Mouse (Mus musculus) limb, embryonic 13.5 days (tissue): ENCODE data around the gene Ubald2. TPM values are rescaled to one million over a fixed set of nuclear protein-coding genes. Genes with fewer than 3 reads are reported as not detected.
A peak's percentile ranks its signal among the peaks of the same experiment; 100 is the strongest.
"Not testable (repeated sequence)": the region's sequence is repeated elsewhere in the genome, so short reads cannot be mapped to it uniquely, and the experiment has no call there.

ENCODE experiments used
- ATAC-seq: fragments of 200-750 bp; cut with Nextera tagmentation; 2 replicates; pipeline ENCODE4 v1.8.0; 2017; ENCODE audit warnings: low read depth, moderate number of reproducible peaks, moderate TSS enrichment; ENCODE audit not compliant: low FRiP score
- H3K27ac ChIP-seq: fragments of 300-500 bp; sonication (generic); 2 replicates; pipeline ENCODE4 v1.5.1; 2015; ENCODE audit warnings: inconsistent platforms, mild to moderate bottlenecking, moderate library complexity
- H3K27me3 ChIP-seq: fragments of 300-500 bp; sonication (generic); 2 replicates; pipeline ENCODE4 v1.6.1; 2015; ENCODE audit warnings: mild to moderate bottlenecking, inconsistent platforms
- H3K36me3 ChIP-seq: fragments of 300-500 bp; sonication (generic); 2 replicates; pipeline ENCODE4 v1.6.1; 2015; ENCODE audit warnings: inconsistent platforms, mild to moderate bottlenecking, moderate library complexity
- H3K4me1 ChIP-seq: fragments of 300-500 bp; sonication (generic); 2 replicates; pipeline ENCODE4 v1.6.1; 2015; ENCODE audit warnings: inconsistent platforms
- H3K4me2 ChIP-seq: fragments of 300-500 bp; sonication (generic); replicated peaks from 2 replicates; pipeline ENCODE4 v1.6.1; 2015; ENCODE audit warnings: inconsistent platforms, mild to moderate bottlenecking, moderate library complexity
- H3K4me3 ChIP-seq: fragments of 300-500 bp; sonication (generic); 2 replicates; pipeline ENCODE4 v1.5.1; 2015; ENCODE audit warnings: moderate library complexity, mild to moderate bottlenecking, inconsistent platforms
- H3K9ac ChIP-seq: fragments of 300-500 bp; sonication (generic); 2 replicates; pipeline ENCODE4 v1.6.1; 2015; ENCODE audit warnings: mild to moderate bottlenecking, inconsistent platforms
- H3K9me3 ChIP-seq: fragments of 300-500 bp; sonication (generic); 2 replicates; pipeline ENCODE4 v1.6.1; 2016; ENCODE audit warnings: inconsistent platforms
- WGBS: fragments of 180-500 bp; shearing (Covaris S2); methylation state at CpG from one replicate; pipeline ENCODE4 v1.1.7; 2015; 5-methylcytosine and 5-hydroxymethylcytosine counted together
- polyA plus RNA-seq: library from polyadenylated mRNA; unstranded; fragments of >200 nt; fragmentation: Nextera tagmentation; extraction: Ambion mirVana; gene quantifications from 2 replicates; pipeline ENCODE4 v1.2.1, GENCODE M21; 2015

Ubald2 gene
- polyA plus RNA-seq, 1 experiment from 2014 or later = 28.2 TPM

DNA sequence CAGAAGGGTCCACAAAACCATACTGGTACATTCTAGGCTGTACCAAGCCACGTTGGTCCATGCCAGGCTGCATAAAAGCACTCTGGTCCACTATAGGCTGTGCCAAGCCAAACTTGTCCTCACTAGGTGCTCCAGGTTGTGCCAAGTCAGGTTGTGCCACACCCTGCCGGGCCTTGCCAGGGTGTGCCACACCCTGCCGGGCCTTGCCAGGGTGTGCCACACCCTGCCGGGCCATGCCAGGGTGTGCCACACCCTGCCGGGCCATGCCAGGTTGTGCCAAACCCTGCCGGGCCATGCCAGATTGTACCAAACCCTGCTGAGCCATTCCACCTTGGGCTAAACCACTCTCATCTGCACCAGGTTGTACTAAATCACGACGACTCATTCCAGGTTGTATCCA, 22.3 kb downstream of the Ubald2 start:
- Histone ChIP-seq H3K4me3 (no peak overlapping the region), H3K36me3 (no peaks in the 10 kb centered on the region), H3K4me1 (peaks cover 8% of the 10 kb centered on the region; the same call in 1 of the 2 replicates), H3K27me3 (no peaks in the 10 kb centered on the region), H3K9me3 (no peaks in the 10 kb centered on the region), H3K27ac (no peak overlapping the region), H3K9ac (no peak overlapping the region), H3K4me2 (no peak overlapping the region)
- ATAC-seq = no peak
- 82% methylated on average over 8 of the region's 8 CpGs for WGBS

DNA sequence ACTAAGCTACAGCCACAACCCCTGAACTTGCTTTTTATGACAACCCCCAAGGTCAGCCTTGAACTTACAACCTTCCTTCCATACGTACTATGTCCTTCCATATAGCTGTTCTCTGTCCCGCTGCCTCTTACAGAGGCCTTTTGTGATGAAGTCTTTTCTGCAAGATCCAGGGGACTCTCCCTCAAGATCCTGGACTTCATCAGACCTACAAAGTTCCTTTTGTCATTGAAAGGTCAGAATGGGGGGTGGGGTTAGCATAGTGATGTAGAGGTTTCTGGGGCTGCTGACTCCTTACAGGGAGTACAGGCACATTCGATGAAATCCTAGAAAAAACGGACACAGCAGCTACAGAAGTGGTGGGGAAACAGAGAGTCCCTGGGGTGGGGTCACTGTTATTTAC, 25.9 kb downstream of the Ubald2 start:
- Histone ChIP-seq H3K4me1 (peaks cover 4% of the 10 kb centered on the region; the same call in 1 of the 2 replicates), H3K4me2 (no peak overlapping the region), H3K9me3 (no peaks in the 10 kb centered on the region), H3K27me3 (no peaks in the 10 kb centered on the region), H3K36me3 (no peaks in the 10 kb centered on the region), H3K9ac (no peak overlapping the region), H3K27ac (no peak overlapping the region), H3K4me3 (no peak overlapping the region)
- WGBS = 63% methylated on average over 4 of the region's 4 CpGs
- ATAC-seq = no peak

DNA sequence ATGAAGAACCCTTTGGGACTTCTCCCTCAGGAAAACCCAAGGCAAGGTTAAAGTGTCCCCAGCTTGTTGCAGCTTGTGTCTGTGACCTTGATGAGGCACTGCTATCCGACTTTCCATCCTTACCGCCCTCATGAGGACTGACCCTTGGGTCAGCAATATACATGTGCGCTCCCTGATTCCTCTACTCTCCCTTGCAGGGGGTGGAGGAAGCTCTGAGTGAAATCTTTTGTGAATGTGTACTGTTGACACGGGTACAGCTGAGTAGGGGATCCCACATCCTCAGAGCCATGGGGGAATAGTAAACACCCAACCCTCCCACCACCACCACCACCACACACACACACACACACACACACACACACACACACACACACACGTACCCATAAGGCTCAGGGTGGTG, 29.4 kb downstream of the Ubald2 start:
- H3K4me1 ChIP-seq = peaks cover 3% of the 10 kb centered on the region; the same call in 1 of the 2 replicates
- H3K9me3 ChIP-seq = no peaks in the 10 kb centered on the region
- no peak overlapping the region for H3K27ac ChIP-seq
- no peak overlapping the region for H3K4me2 ChIP-seq
- no peak for ATAC-seq
- H3K4me3 ChIP-seq = no peak overlapping the region
- WGBS = 58% methylated on average over 5 of the region's 5 CpGs
- H3K9ac ChIP-seq = no peak overlapping the region
- no peaks in the 10 kb centered on the region for H3K27me3 ChIP-seq
- H3K36me3 ChIP-seq = no peaks in the 10 kb centered on the region

DNA sequence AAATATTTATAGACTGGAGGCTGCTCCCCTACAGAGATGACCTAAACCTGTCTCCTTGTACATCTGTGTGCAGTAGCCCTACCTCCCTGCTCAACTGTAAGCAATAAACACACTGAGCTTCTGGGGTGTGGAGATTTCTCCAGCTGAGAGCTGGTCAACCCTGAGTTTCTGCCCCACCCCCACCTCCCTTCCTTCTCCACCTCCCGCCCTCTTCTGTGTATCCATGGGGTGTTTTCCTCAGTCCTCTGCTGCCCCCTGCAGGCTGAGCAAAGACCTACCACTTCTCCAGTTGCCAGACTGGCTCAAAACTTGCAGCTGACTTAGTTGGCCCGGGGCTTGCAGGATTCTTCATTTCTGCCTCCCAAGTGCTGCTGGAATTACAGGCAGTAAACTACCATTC, 29.9 kb downstream of the Ubald2 start:
- Histone ChIP-seq H3K4me1 (peaks cover 3% of the 10 kb centered on the region; the same call in 1 of the 2 replicates), H3K9me3 (no peaks in the 10 kb centered on the region), H3K4me3 (no peak overlapping the region), H3K36me3 (no peaks in the 10 kb centered on the region), H3K4me2 (no peak overlapping the region), H3K27ac (no peak overlapping the region), H3K9ac (no peak overlapping the region), H3K27me3 (no peaks in the 10 kb centered on the region)
- peak; percentile 82 for ATAC-seq
- 2% methylated on average over 2 of the region's 2 CpGs for WGBS

DNA sequence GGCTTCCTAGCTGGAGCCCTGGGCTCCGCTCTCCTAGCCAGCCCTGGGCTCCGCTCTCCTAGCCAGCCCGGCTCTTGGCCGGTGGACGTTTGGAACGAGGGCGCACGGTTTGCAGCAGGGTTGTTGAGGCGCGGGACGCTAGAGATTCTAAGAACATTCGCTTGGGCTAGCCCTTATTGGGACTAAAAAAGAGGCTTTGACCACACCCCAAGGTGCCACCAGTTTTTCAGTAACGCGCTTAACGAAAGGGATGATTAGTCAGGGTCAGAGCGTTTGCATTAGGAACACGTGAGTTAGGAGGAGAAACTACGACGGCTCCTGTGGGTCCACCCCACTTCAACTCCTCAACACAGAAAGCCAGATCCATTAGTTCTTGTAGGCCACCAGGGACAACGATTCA, 32.2 kb downstream of the Ubald2 start, which contains the start of gene Qrich2:
Gene Qrich2 (minus strand): TSS at position 101 of the 400 bp plus-strand sequence.
- Histone ChIP-seq H3K9ac (no peak within 1 kb of the TSS), H3K4me1 (peaks cover 3% of the 10 kb centered on the region; the same call in 1 of the 2 replicates), H3K4me2 (no peak within 1 kb of the TSS), H3K4me3 (no peak within 1 kb of the TSS), H3K27me3 (no peaks in the 10 kb centered on the region), H3K9me3 (no peaks in the 10 kb centered on the region), H3K36me3 (peaks cover 21% of the 10 kb centered on the region), H3K27ac (no peak within 1 kb of the TSS)
- WGBS = 64% methylated on average over 20 of the region's 20 CpGs
- no peak for ATAC-seq

DNA sequence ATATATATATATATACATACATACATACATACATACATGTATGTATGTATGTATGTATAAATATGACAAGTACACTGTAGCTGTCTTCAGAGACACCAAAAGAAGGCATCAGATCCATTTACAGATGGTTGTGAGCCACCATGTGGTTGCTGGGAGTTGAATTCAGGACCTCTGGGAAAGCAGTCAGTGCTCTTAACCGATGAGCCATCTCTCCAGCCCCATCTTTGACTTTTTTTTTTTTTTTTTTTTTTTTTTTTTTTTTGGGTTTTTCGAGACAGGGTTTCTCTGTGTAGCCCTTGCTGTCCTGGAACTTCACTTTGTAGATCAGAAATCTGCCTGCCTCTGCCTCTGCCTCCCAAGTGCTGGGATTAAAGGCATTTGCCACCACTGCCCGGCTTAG, 34.4 kb downstream of the Ubald2 start:
- ATAC-seq, H3K4me2 ChIP-seq, H3K9ac ChIP-seq, H3K4me1 ChIP-seq, H3K27me3 ChIP-seq, H3K27ac ChIP-seq, H3K4me3 ChIP-seq, H3K9me3 ChIP-seq: not testable (repeated sequence)
- peaks cover 43% of the 10 kb centered on the region for H3K36me3 ChIP-seq
- 86% methylated on average over 3 of the region's 3 CpGs for WGBS

DNA sequence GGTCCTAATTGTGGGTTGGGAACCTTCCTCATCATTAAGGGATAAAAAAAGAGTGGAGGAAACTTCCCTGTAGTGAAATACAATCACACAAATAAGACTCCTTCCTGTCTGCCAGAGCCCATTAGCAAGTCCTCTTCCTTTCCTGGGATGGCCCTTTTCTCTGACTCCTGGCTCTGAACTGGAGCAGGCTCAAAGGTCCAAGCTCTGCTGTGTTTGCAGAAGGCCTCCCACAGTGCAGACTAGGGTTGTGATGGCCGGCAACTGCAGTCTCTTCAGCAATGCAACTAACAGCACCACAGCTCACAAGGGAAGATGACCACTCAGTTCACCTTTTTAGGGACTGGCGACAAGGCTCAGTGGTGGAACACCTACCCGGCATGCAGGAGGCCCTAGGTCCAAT, 36.4 kb downstream of the Ubald2 start:
- 81% methylated on average over 3 of the region's 3 CpGs for WGBS
- Histone ChIP-seq H3K4me1 (no peaks in the 10 kb centered on the region), H3K27me3 (no peaks in the 10 kb centered on the region), H3K9me3 (no peaks in the 10 kb centered on the region), H3K4me3 (no peak overlapping the region), H3K4me2 (no peak overlapping the region), H3K9ac (no peak overlapping the region), H3K36me3 (peaks cover 61% of the 10 kb centered on the region), H3K27ac (no peak overlapping the region)
- no peak for ATAC-seq

DNA sequence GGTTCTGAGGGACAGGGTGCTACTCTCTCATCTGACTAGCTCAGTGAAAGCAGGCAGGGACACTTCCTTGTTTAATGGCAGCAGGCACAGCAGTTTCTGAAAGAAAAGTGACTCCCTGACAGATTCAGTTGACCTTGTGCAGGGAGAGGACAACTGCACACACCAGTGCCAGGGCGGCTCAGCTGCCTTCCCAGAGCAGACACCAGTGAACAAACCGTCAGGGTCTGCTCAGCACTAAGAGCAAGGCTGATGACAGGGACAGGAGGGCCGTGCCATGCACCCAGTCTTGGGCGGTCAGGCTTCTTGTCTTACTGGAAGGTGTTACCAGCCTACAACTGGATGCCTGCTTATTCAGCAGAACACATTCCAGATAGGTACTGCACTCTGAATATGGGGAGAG, 37.0 kb downstream of the Ubald2 start:
- WGBS = 92% methylated on average over 4 of the region's 4 CpGs
- Histone ChIP-seq H3K36me3 (peaks cover 68% of the 10 kb centered on the region), H3K4me3 (no peak overlapping the region), H3K4me2 (no peak overlapping the region), H3K27me3 (no peaks in the 10 kb centered on the region), H3K9ac (no peak overlapping the region), H3K4me1 (no peaks in the 10 kb centered on the region), H3K27ac (no peak overlapping the region), H3K9me3 (no peaks in the 10 kb centered on the region)
- no peak for ATAC-seq

DNA sequence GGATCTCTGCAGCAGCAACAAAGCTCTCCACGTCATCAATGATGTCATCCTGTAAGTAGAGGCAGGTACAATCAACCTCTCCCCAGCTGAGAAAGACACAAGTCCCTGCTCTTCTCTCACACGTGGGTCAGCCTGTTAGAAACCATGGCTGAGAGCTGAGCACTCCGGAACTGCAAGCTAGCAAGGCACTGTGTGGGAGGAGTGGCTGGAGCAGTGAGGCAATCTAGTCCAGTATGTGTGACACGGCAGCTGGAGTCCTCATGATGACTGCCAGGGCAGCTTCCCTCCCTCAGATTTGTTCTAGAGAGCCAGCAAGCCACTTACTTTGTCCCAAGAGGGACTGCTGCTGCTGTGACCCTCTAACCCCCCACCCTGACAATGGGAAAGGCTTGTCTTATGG, 38.4 kb downstream of the Ubald2 start:
- Histone ChIP-seq H3K36me3 (peaks cover 82% of the 10 kb centered on the region), H3K27ac (no peak overlapping the region), H3K9ac (no peak overlapping the region), H3K4me1 (no peaks in the 10 kb centered on the region), H3K4me3 (no peak overlapping the region), H3K9me3 (no peaks in the 10 kb centered on the region), H3K27me3 (no peaks in the 10 kb centered on the region), H3K4me2 (no peak overlapping the region)
- ATAC-seq = no peak
- WGBS = 83% methylated on average over 4 of the region's 4 CpGs

DNA sequence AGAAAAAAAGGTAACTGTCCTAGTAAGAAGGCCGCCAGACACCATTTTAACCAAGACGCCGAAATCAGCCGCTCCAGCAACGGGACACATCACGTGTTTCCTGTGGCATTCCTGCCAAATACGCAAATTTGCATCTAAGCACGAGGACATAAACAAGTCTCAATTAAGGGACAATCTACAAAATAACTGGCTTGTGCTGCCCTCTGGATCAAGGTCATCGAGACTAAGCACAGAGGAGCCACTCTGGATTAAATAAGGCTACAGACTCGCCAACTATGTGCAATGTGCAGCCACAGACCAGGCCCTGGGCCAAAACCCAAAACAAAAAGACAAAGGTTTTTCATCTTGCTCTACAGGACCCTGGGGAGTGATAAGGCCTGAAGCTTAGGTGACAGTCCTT, 42.1 kb downstream of the Ubald2 start:
- Histone ChIP-seq H3K36me3 (peaks cover 99% of the 10 kb centered on the region), H3K4me2 (no peak overlapping the region), H3K4me3 (no peak overlapping the region), H3K27ac (no peak overlapping the region), H3K9ac (no peak overlapping the region), H3K9me3 (no peaks in the 10 kb centered on the region), H3K4me1 (no peaks in the 10 kb centered on the region), H3K27me3 (no peaks in the 10 kb centered on the region)
- ATAC-seq = no peak
- WGBS = 91% methylated on average over 10 of the region's 10 CpGs

DNA sequence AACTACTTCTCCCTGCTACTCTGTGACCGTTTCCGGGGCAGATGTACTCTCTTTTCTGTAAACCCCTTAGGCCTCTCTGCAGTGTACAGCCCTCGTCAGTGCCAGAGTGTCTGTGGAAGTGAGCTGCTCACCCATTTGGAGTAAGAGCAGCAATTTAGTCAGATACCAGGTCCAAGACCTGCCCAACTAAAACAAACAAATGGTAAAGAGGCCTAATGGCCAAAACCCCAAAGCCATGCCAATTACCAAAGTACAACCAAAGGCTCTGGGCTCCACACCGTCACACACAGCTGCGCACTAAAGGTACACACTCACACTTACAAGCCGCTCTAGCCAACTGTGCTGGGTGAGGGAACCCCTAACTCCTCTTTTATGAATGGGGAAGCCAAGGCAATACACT, 42.8 kb downstream of the Ubald2 start:
- H3K27me3 ChIP-seq = no peaks in the 10 kb centered on the region
- no peak overlapping the region for H3K9ac ChIP-seq
- ATAC-seq = no peak
- no peak overlapping the region for H3K4me2 ChIP-seq
- no peaks in the 10 kb centered on the region for H3K9me3 ChIP-seq
- no peak overlapping the region for H3K27ac ChIP-seq
- peaks cover 99% of the 10 kb centered on the region for H3K36me3 ChIP-seq
- H3K4me3 ChIP-seq = no peak overlapping the region
- WGBS = 90% methylated on average over 6 of the region's 6 CpGs
- H3K4me1 ChIP-seq = no peaks in the 10 kb centered on the region

DNA sequence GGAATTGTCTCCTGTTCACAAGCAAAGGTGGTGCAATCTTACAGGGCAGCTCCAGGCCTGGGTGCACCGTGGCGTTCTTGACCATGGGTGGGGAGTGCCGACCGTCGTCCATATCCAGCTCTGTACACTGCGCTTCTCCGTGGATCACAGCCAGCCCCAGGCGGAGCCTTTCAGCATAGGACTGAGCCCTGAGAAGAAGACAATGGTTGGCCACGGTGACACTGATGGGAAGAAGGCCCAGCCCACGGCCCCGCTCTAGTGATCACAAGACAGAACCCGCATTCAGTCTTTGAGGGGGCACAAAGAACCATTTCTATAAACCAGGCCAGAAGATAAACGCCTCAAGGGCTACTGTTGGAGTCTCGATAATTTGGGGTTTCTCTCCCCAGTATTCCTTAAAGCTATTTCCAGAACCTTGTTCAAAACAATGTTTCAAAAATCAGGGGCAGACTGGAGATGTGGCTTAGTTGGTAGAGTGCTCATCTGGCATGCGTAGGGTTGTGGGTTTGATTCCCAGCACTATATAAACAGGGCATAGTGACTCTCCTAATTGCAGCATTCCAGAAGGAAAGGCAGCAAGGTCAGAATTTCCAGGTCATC, 43.4 kb downstream of the Ubald2 start:
- Histone ChIP-seq H3K4me3 (no peak overlapping the region), H3K9ac (no peak overlapping the region), H3K27me3 (no peaks in the 10 kb centered on the region), H3K4me2 (no peak overlapping the region), H3K36me3 (peaks cover 99% of the 10 kb centered on the region), H3K27ac (no peak overlapping the region), H3K4me1 (no peaks in the 10 kb centered on the region), H3K9me3 (no peaks in the 10 kb centered on the region)
- WGBS = 90% methylated on average over 15 of the region's 15 CpGs
- ATAC-seq = no peak

DNA sequence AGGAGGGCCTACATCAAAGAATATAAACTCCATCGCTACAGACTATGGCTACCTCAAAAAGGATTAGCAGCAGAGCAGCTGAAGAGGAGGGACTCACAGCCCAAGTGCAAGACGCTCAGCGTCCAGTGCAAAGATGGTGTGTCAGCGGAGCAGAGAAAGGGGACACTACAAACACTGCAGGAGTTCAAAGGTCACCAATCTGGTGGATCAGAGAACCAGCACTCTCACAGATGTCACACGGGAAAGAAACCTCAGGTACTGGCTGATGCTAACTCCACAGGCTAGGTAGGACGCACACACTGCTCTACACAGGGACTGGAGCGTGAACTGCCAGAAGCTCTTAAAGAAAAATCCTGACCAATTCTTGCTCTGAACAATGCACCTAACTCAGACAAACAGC, 45.1 kb downstream of the Ubald2 start:
- Histone ChIP-seq H3K4me2 (no peak overlapping the region), H3K4me3 (no peak overlapping the region), H3K9me3 (no peaks in the 10 kb centered on the region), H3K9ac (no peak overlapping the region), H3K36me3 (peaks cover 97% of the 10 kb centered on the region), H3K27ac (no peak overlapping the region), H3K4me1 (no peaks in the 10 kb centered on the region), H3K27me3 (no peaks in the 10 kb centered on the region)
- 79% methylated on average over 7 of the region's 7 CpGs for WGBS
- ATAC-seq = no peak
